Mouse (Mus musculus): Measurements from ENCODE around the gene Tmprss13. TPM values are rescaled to one million over a fixed set of nuclear protein-coding genes. Genes with fewer than 3 reads are reported as not detected.

Tmprss13 gene
- polyA plus RNA-seq (2012; fragmentation: generic; extraction: Trizol) = not detected
- long read RNA-seq, experiment 1 = 0 reads
- long read RNA-seq, experiment 2 = 0 reads

DNA sequence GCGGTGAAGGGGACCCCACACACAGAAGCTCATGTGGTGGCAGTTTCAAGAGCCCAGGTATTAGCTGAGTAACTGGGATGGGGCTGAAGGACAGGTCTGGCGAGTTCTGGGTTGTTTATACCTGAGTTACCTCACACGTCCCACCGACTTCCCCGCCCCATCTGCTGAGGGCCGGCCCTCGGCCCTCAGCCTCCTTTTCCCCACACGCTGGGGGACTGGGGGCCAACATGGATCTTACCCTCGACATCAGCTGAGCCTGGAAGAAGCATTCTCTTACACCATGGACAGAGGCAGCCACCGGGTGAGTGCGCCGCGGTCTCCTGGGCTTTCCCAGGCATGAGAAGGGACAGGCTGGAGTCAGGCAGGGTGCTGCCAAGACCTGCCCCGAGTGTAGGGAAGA, at the start of gene Tmprss13:
Tmprss13 (plus strand) TSS at position 246 of the 400 bp plus-strand sequence.
- H3ac ChIP-seq (ENCODE audit: control insufficient read depth, insufficient read length, low read depth) = no peak within 1 kb of the TSS
- H3K27me3 ChIP-seq (ENCODE audit: control insufficient read depth, insufficient read depth, insufficient read length) = peaks cover 10% of the 10 kb centered on the region
- H3K79me2 ChIP-seq (ENCODE audit: control insufficient read depth, insufficient read depth) = no peaks in the 10 kb centered on the region
- no peaks in the 10 kb centered on the region for H3K36me3 ChIP-seq (ENCODE audit: control insufficient read depth, insufficient read depth)
- H3K79me3 ChIP-seq (ENCODE audit: low read depth) = no peaks in the 10 kb centered on the region
- no peak within 1 kb of the TSS for H3K4me3 ChIP-seq (ENCODE audit: insufficient read depth, poor library complexity, severe bottlenecking)
- no peak for TF ChIP-seq CTCF (IDR thresholded peaks at IDR 0.05; ENCODE audit: control insufficient read depth, insufficient read depth, insufficient read length)
- TF ChIP-seq MYOD1 (IDR thresholded peaks at IDR 0.05; ENCODE audit: control insufficient read depth, insufficient read length, low read depth) = no peak
- TF ChIP-seq FOSL1 (IDR thresholded peaks at IDR 0.05; ENCODE audit: insufficient read depth, low read length, poor library complexity, severe bottlenecking) = no peak
- no peak for TF ChIP-seq CEBPB (IDR thresholded peaks at IDR 0.05; ENCODE audit: low read depth)
- no peak for TF ChIP-seq USF1 (IDR thresholded peaks at IDR 0.05; ENCODE audit: low read depth)
- TF ChIP-seq MYOG (IDR thresholded peaks at IDR 0.05; ENCODE audit: control insufficient read depth, extremely low read depth, insufficient read length) = no peak

DNA sequence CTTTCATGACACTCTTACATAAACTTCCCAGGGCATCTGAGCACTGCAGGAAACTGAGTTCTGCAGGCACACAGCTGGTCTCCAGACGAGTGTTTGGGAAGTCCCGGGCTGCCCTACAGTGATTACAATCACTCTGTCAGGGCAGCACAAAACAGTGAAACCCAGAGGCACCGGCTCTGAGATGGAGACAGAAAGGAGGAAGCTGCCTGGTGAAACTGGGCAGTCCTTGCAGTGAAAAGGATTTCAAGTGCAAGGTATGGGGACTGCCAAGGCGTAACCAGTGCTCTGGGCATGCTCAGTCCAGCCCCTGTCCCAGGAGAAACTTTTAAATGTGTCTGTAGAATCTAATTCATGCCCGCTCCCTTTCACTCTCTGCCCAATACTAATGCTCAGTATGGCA, 46.7 kb upstream of the Tmprss13 start:
- TF ChIP-seq MYOG (IDR thresholded peaks at IDR 0.05; ENCODE audit: control insufficient read depth, extremely low read depth, insufficient read length) (no peak), USF1 (IDR thresholded peaks at IDR 0.05; ENCODE audit: low read depth) (no peak), MYOD1 (IDR thresholded peaks at IDR 0.05; ENCODE audit: control insufficient read depth, insufficient read length, low read depth) (no peak), CEBPB (IDR thresholded peaks at IDR 0.05; ENCODE audit: low read depth) (no peak), FOSL1 (IDR thresholded peaks at IDR 0.05; ENCODE audit: insufficient read depth, low read length, poor library complexity, severe bottlenecking) (no peak), CTCF (IDR thresholded peaks at IDR 0.05; ENCODE audit: control insufficient read depth, insufficient read depth, insufficient read length) (no peak)
- Histone ChIP-seq H3K36me3 (ENCODE audit: control insufficient read depth, insufficient read depth) (no peaks in the 10 kb centered on the region), H3K79me2 (ENCODE audit: control insufficient read depth, insufficient read depth) (no peaks in the 10 kb centered on the region), H3K79me3 (ENCODE audit: low read depth) (no peaks in the 10 kb centered on the region), H3K27me3 (ENCODE audit: control insufficient read depth, insufficient read depth, insufficient read length) (peaks cover 42% of the 10 kb centered on the region), H3K4me3 (ENCODE audit: insufficient read depth, poor library complexity, severe bottlenecking) (no peak overlapping the region), H3ac (ENCODE audit: control insufficient read depth, insufficient read length, low read depth) (no peak overlapping the region)

DNA sequence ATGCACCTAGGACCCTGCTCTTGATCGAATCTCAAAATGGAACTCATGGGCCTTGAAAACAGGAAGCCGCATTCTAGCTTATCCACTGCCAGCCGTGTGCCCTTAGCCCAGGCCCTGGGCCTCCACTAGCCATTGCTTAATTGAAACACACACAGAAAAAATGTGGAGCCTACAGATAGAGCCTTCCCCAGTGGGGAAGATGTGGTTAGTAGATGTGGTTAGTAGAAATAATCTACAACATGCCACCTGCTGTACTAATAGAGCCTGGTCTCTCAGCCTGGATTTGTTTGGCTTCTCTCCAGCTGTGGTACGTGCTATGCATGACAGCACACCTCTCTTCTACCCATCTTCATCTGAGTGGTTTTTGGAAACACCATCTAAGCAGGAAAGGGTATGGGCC, 44.7 kb upstream of the Tmprss13 start:
- Histone ChIP-seq H3ac (ENCODE audit: control insufficient read depth, insufficient read length, low read depth) (no peak overlapping the region), H3K79me2 (ENCODE audit: control insufficient read depth, insufficient read depth) (no peaks in the 10 kb centered on the region), H3K4me3 (ENCODE audit: insufficient read depth, poor library complexity, severe bottlenecking) (no peak overlapping the region), H3K36me3 (ENCODE audit: control insufficient read depth, insufficient read depth) (no peaks in the 10 kb centered on the region), H3K79me3 (ENCODE audit: low read depth) (no peaks in the 10 kb centered on the region), H3K27me3 (ENCODE audit: control insufficient read depth, insufficient read depth, insufficient read length) (peaks cover 26% of the 10 kb centered on the region)
- no peak for TF ChIP-seq MYOD1 (IDR thresholded peaks at IDR 0.05; ENCODE audit: control insufficient read depth, insufficient read length, low read depth)
- TF ChIP-seq USF1 (IDR thresholded peaks at IDR 0.05; ENCODE audit: low read depth) = no peak
- TF ChIP-seq MYOG (IDR thresholded peaks at IDR 0.05; ENCODE audit: control insufficient read depth, extremely low read depth, insufficient read length) = no peak
- TF ChIP-seq MAX (IDR thresholded peaks at IDR 0.05) = no peak
- TF ChIP-seq CEBPB (IDR thresholded peaks at IDR 0.05; ENCODE audit: low read depth) = no peak
- no peak for TF ChIP-seq FOSL1 (IDR thresholded peaks at IDR 0.05; ENCODE audit: insufficient read depth, low read length, poor library complexity, severe bottlenecking)
- TF ChIP-seq CTCF (IDR thresholded peaks at IDR 0.05; ENCODE audit: control insufficient read depth, insufficient read depth, insufficient read length) = no peak

DNA sequence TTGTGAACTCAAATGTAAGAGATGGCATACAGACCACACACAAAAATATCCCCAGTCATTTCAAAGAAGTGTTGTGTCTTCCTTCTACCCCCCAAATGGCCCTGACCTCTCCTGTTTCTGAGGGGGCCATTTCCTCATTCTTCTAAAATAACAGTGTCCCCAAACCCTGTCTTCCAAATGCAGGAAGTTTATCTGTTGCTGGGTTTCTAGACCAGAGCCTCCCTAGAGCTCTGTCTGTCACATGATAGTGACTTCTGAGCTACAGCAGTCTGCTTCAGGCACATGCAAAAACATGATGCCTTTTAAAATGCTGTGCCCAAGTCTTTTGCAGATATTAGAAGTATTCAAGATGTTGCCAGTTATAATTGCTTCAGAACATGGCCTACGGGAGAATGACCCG, 44.3 kb upstream of the Tmprss13 start:
- Histone ChIP-seq H3K27me3 (ENCODE audit: control insufficient read depth, insufficient read depth, insufficient read length) (peaks cover 22% of the 10 kb centered on the region), H3K79me3 (ENCODE audit: low read depth) (no peaks in the 10 kb centered on the region), H3K79me2 (ENCODE audit: control insufficient read depth, insufficient read depth) (no peaks in the 10 kb centered on the region), H3K4me3 (ENCODE audit: insufficient read depth, poor library complexity, severe bottlenecking) (no peak overlapping the region), H3ac (ENCODE audit: control insufficient read depth, insufficient read length, low read depth) (no peak overlapping the region), H3K36me3 (ENCODE audit: control insufficient read depth, insufficient read depth) (no peaks in the 10 kb centered on the region)
- TF ChIP-seq CTCF (IDR thresholded peaks at IDR 0.05; ENCODE audit: control insufficient read depth, insufficient read depth, insufficient read length) (no peak), MYOG (IDR thresholded peaks at IDR 0.05; ENCODE audit: control insufficient read depth, extremely low read depth, insufficient read length) (no peak), USF1 (IDR thresholded peaks at IDR 0.05; ENCODE audit: low read depth) (no peak), CEBPB (IDR thresholded peaks at IDR 0.05; ENCODE audit: low read depth) (no peak), MAX (IDR thresholded peaks at IDR 0.05) (no peak), FOSL1 (IDR thresholded peaks at IDR 0.05; ENCODE audit: insufficient read depth, low read length, poor library complexity, severe bottlenecking) (no peak), MYOD1 (IDR thresholded peaks at IDR 0.05; ENCODE audit: control insufficient read depth, insufficient read length, low read depth) (no peak)

DNA sequence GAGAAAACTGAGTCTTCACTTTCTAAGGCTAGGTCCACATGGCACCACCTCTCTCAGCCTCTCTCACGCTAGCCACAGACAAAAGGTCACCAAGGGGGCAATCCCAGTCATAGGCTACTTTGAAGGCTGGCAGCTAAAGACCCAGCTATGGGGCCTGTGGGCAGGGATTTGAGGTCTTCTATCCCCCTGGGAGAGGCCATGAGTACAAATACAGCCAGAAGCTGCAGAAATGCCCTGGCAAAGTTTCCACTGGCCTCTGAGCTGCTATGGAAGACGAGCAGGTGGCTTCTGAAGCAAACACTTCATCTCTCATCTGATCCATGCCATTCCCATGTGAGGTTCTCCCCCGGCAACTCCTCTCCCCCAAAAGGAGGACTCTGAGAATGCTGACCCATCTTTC, 38.8 kb upstream of the Tmprss13 start:
- H3K36me3 ChIP-seq (ENCODE audit: control insufficient read depth, insufficient read depth) = no peaks in the 10 kb centered on the region
- H3K4me3 ChIP-seq (ENCODE audit: insufficient read depth, poor library complexity, severe bottlenecking) = no peak overlapping the region
- H3K79me2 ChIP-seq (ENCODE audit: control insufficient read depth, insufficient read depth) = no peaks in the 10 kb centered on the region
- H3K27me3 ChIP-seq (ENCODE audit: control insufficient read depth, insufficient read depth, insufficient read length) = peaks cover 3% of the 10 kb centered on the region
- H3ac ChIP-seq (ENCODE audit: control insufficient read depth, insufficient read length, low read depth) = no peak overlapping the region
- TF ChIP-seq FOSL1 (IDR thresholded peaks at IDR 0.05; ENCODE audit: insufficient read depth, low read length, poor library complexity, severe bottlenecking) (no peak), USF1 (IDR thresholded peaks at IDR 0.05; ENCODE audit: low read depth) (no peak), CEBPB (IDR thresholded peaks at IDR 0.05; ENCODE audit: low read depth) (no peak), MYOG (IDR thresholded peaks at IDR 0.05; ENCODE audit: control insufficient read depth, extremely low read depth, insufficient read length) (no peak), CTCF (IDR thresholded peaks at IDR 0.05; ENCODE audit: control insufficient read depth, insufficient read depth, insufficient read length) (no peak), MAX (IDR thresholded peaks at IDR 0.05) (no peak), MYOD1 (IDR thresholded peaks at IDR 0.05; ENCODE audit: control insufficient read depth, insufficient read length, low read depth) (no peak)
- no peaks in the 10 kb centered on the region for H3K79me3 ChIP-seq (ENCODE audit: low read depth)

DNA sequence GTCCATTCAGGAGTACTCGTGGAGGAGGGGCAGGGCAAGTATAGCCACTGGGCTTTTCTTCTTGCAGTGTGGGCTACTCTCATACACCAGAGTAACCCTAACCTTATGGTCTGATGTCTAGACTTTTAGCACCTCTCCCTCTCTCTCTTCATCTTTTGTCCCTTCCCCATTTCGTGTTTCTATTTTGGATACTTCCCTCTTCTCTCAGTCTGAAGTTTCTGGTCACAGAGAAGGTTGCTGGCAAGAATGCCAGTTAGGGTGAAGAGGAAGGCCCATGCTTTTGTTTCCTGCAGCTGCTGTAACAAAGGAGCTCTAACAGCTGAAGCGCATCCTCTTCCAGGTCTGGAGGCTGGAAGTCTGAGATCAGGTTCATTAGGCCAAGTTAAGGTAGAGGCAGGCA, 38.0 kb upstream of the Tmprss13 start:
- H3K79me2 ChIP-seq (ENCODE audit: control insufficient read depth, insufficient read depth) = no peaks in the 10 kb centered on the region
- no peaks in the 10 kb centered on the region for H3K36me3 ChIP-seq (ENCODE audit: control insufficient read depth, insufficient read depth)

More for the DNA sequence above, 38.0 kb upstream of the Tmprss13 start:
- no peak for TF ChIP-seq MYOD1 (IDR thresholded peaks at IDR 0.05; ENCODE audit: control insufficient read depth, insufficient read length, low read depth)
- no peak for TF ChIP-seq FOSL1 (IDR thresholded peaks at IDR 0.05; ENCODE audit: insufficient read depth, low read length, poor library complexity, severe bottlenecking)
- TF ChIP-seq USF1 (IDR thresholded peaks at IDR 0.05; ENCODE audit: low read depth) = no peak
- TF ChIP-seq MAX (IDR thresholded peaks at IDR 0.05) = no peak
- TF ChIP-seq CEBPB (IDR thresholded peaks at IDR 0.05; ENCODE audit: low read depth) = no peak
- no peak for TF ChIP-seq CTCF (IDR thresholded peaks at IDR 0.05; ENCODE audit: control insufficient read depth, insufficient read depth, insufficient read length)
- no peak for TF ChIP-seq MYOG (IDR thresholded peaks at IDR 0.05; ENCODE audit: control insufficient read depth, extremely low read depth, insufficient read length)
- Histone ChIP-seq H3K27me3 (ENCODE audit: control insufficient read depth, insufficient read depth, insufficient read length) (peaks cover 3% of the 10 kb centered on the region), H3ac (ENCODE audit: control insufficient read depth, insufficient read length, low read depth) (no peak overlapping the region), H3K79me3 (ENCODE audit: low read depth) (no peaks in the 10 kb centered on the region), H3K4me3 (ENCODE audit: insufficient read depth, poor library complexity, severe bottlenecking) (no peak overlapping the region)
